Mouse (Mus musculus): ENCODE measurements around the gene Gtpbp3. TPM values are rescaled to one million over a fixed set of nuclear protein-coding genes. Genes with fewer than 3 reads are reported as not detected.

The Gtpbp3 gene
- polyA plus RNA-seq, 1 experiment from 2014 or later: 8.3 TPM

- peaks cover 8% of the 10 kb centered on the region; the same call in 1 of the 2 replicates for H3K36me3 ChIP-seq (ENCODE audit: control insufficient read depth, insufficient read depth, low read length)
- ATAC-seq (ENCODE audit: insufficient number of reproducible peaks, low FRiP score, low TSS enrichment, low read depth) (no peak), DNase-seq (ENCODE audit: low spot score) (no peak)
- H3K9me3 ChIP-seq (ENCODE audit: control insufficient read depth, low read length): no peaks in the 10 kb centered on the region
- H3K9ac ChIP-seq (ENCODE audit: low read length): no peak overlapping the region
- no peak overlapping the region for H3K4me3 ChIP-seq (ENCODE audit: low read depth, low read length)
- peaks cover 4% of the 10 kb centered on the region for H3K4me1 ChIP-seq (ENCODE audit: control insufficient read depth, insufficient read depth, low read length)
- WGBS: 84% methylated on average over 20 of the region's 20 CpGs
- peaks cover 3% of the 10 kb centered on the region; the same call in 1 of the 2 replicates for H3K27me3 ChIP-seq (ENCODE audit: control insufficient read depth, insufficient read depth, low read length)
- H3K4me2 ChIP-seq (ENCODE audit: low read depth, severe bottlenecking): no peak overlapping the region
- H3K27ac ChIP-seq (replicated peaks; ENCODE audit: low read depth, low read length): no peak overlapping the region
Observed at GRCm38 (mm10) chr8:71457659-71458270, 30.1 kb upstream of the Gtpbp3 start.

- DNase-seq (ENCODE audit: low spot score) (no peak), ATAC-seq (ENCODE audit: insufficient number of reproducible peaks, low FRiP score, low TSS enrichment, low read depth) (no peak)
- no peak overlapping the region for H3K4me2 ChIP-seq (ENCODE audit: low read depth, severe bottlenecking)
- no peak overlapping the region for H3K4me3 ChIP-seq (ENCODE audit: low read depth, low read length)
- no peak overlapping the region for H3K9ac ChIP-seq (ENCODE audit: low read length)
- 92% methylated on average over 6 of the region's 6 CpGs for WGBS
- H3K27ac ChIP-seq (replicated peaks; ENCODE audit: low read depth, low read length): no peak overlapping the region
- peaks cover 3% of the 10 kb centered on the region; the same call in 1 of the 2 replicates for H3K27me3 ChIP-seq (ENCODE audit: control insufficient read depth, insufficient read depth, low read length)
- H3K4me1 ChIP-seq (ENCODE audit: control insufficient read depth, insufficient read depth, low read length): peaks cover 14% of the 10 kb centered on the region
- no peaks in the 10 kb centered on the region for H3K9me3 ChIP-seq (ENCODE audit: control insufficient read depth, low read length)
- H3K36me3 ChIP-seq (ENCODE audit: control insufficient read depth, insufficient read depth, low read length): peaks cover 8% of the 10 kb centered on the region; the same call in 1 of the 2 replicates
Observed at GRCm38 (mm10) chr8:71460716-71461115, 27.2 kb upstream of the Gtpbp3 start.

GRCm38 (mm10) chr8:71461152-71461840 lies 26.6 kb upstream of the Gtpbp3 start:
- no peaks in the 10 kb centered on the region for H3K9me3 ChIP-seq (ENCODE audit: control insufficient read depth, low read length)
- H3K36me3 ChIP-seq (ENCODE audit: control insufficient read depth, insufficient read depth, low read length): peaks cover 8% of the 10 kb centered on the region; the same call in 1 of the 2 replicates
- no peak overlapping the region for H3K4me3 ChIP-seq (ENCODE audit: low read depth, low read length)
- H3K27ac ChIP-seq (replicated peaks; ENCODE audit: low read depth, low read length): no peak overlapping the region
- DNase-seq (ENCODE audit: low spot score) (no peak), ATAC-seq (ENCODE audit: insufficient number of reproducible peaks, low FRiP score, low TSS enrichment, low read depth) (no peak)
- peaks cover 14% of the 10 kb centered on the region for H3K4me1 ChIP-seq (ENCODE audit: control insufficient read depth, insufficient read depth, low read length)
- 77% methylated on average over 47 of the region's 47 CpGs for WGBS
- H3K9ac ChIP-seq (ENCODE audit: low read length): no peak overlapping the region
- H3K4me2 ChIP-seq (ENCODE audit: low read depth, severe bottlenecking): no peak overlapping the region
- H3K27me3 ChIP-seq (ENCODE audit: control insufficient read depth, insufficient read depth, low read length): peaks cover 3% of the 10 kb centered on the region; the same call in 1 of the 2 replicates

GRCm38 (mm10) chr8:71462191-71462590 lies 25.7 kb upstream of the Gtpbp3 start:
- DNase-seq (ENCODE audit: low spot score) (no peak), ATAC-seq (ENCODE audit: insufficient number of reproducible peaks, low FRiP score, low TSS enrichment, low read depth) (no peak)
- Histone ChIP-seq H3K4me3 (ENCODE audit: low read depth, low read length) (0 out of 2 replicates have a peak overlapping the region, but pooled peaks have one; percentile 85), H3K27me3 (ENCODE audit: control insufficient read depth, insufficient read depth, low read length) (peaks cover 3% of the 10 kb centered on the region; the same call in 1 of the 2 replicates), H3K9ac (ENCODE audit: low read length) (no peak overlapping the region), H3K4me1 (ENCODE audit: control insufficient read depth, insufficient read depth, low read length) (peaks cover 14% of the 10 kb centered on the region), H3K4me2 (ENCODE audit: low read depth, severe bottlenecking) (peak overlapping the region; percentile 90), H3K27ac (replicated peaks; ENCODE audit: low read depth, low read length) (no peak overlapping the region), H3K36me3 (ENCODE audit: control insufficient read depth, insufficient read depth, low read length) (peaks cover 8% of the 10 kb centered on the region; the same call in 1 of the 2 replicates), H3K9me3 (ENCODE audit: control insufficient read depth, low read length) (no peaks in the 10 kb centered on the region)
- WGBS: 62% methylated on average over 4 of the region's 4 CpGs

GRCm38 (mm10) chr8:71462786-71463185 lies 25.1 kb upstream of the Gtpbp3 start:
- DNase-seq (ENCODE audit: low spot score) (peak; percentile 61), ATAC-seq (ENCODE audit: insufficient number of reproducible peaks, low FRiP score, low TSS enrichment, low read depth) (no peak)
- H3K27me3 ChIP-seq (ENCODE audit: control insufficient read depth, insufficient read depth, low read length): peaks cover 3% of the 10 kb centered on the region; the same call in 1 of the 2 replicates
- no peaks in the 10 kb centered on the region for H3K9me3 ChIP-seq (ENCODE audit: control insufficient read depth, low read length)
- 6% methylated on average over 16 of the region's 16 CpGs for WGBS
- H3K9ac ChIP-seq (ENCODE audit: low read length): peak overlapping the region; percentile 77
- H3K4me1 ChIP-seq (ENCODE audit: control insufficient read depth, insufficient read depth, low read length): peaks cover 14% of the 10 kb centered on the region
- H3K4me3 ChIP-seq (ENCODE audit: low read depth, low read length): peak overlapping the region; percentile 85
- H3K27ac ChIP-seq (replicated peaks; ENCODE audit: low read depth, low read length): no peak overlapping the region
- peak overlapping the region; percentile 90 for H3K4me2 ChIP-seq (ENCODE audit: low read depth, severe bottlenecking)
- H3K36me3 ChIP-seq (ENCODE audit: control insufficient read depth, insufficient read depth, low read length): peaks cover 8% of the 10 kb centered on the region; the same call in 1 of the 2 replicates

GRCm38 (mm10) chr8:71463188-71464033 lies 24.5 kb upstream of the Gtpbp3 start, which contains the start of gene Abhd8:
Gene Abhd8, minus strand, starts transcription at chr8:71463655.
- Histone ChIP-seq H3K36me3 (ENCODE audit: control insufficient read depth, insufficient read depth, low read length) (peaks cover 8% of the 10 kb centered on the region; the same call in 1 of the 2 replicates), H3K4me3 (ENCODE audit: low read depth, low read length) (peak within 1 kb of the TSS; percentile 85), H3K27me3 (ENCODE audit: control insufficient read depth, insufficient read depth, low read length) (peaks cover 3% of the 10 kb centered on the region; the same call in 1 of the 2 replicates), H3K4me1 (ENCODE audit: control insufficient read depth, insufficient read depth, low read length) (peaks cover 14% of the 10 kb centered on the region), H3K4me2 (ENCODE audit: low read depth, severe bottlenecking) (peak within 1 kb of the TSS; percentile 90), H3K9ac (ENCODE audit: low read length) (peak within 1 kb of the TSS; percentile 77), H3K9me3 (ENCODE audit: control insufficient read depth, low read length) (no peaks in the 10 kb centered on the region), H3K27ac (replicated peaks; ENCODE audit: low read depth, low read length) (no peak within 1 kb of the TSS)
- ATAC-seq (ENCODE audit: insufficient number of reproducible peaks, low FRiP score, low TSS enrichment, low read depth) (peak; percentile 81), DNase-seq (ENCODE audit: low spot score) (peak; percentile 98)
- under 1% methylated on average over 54 of the region's 55 CpGs for WGBS

GRCm38 (mm10) chr8:71464513-71465500 lies 23.1 kb upstream of the Gtpbp3 start, which contains the start of gene Mrpl34:
Gene Mrpl34, plus strand, starts transcription at chr8:71464959.
- peaks cover 14% of the 10 kb centered on the region for H3K4me1 ChIP-seq (ENCODE audit: control insufficient read depth, insufficient read depth, low read length)
- H3K27ac ChIP-seq (replicated peaks; ENCODE audit: low read depth, low read length): no peak within 1 kb of the TSS; the same call in 1 of the 2 replicates
- WGBS: under 1% methylated on average over 59 of the region's 59 CpGs
- peak within 1 kb of the TSS; percentile 85 for H3K4me3 ChIP-seq (ENCODE audit: low read depth, low read length)
- ATAC-seq (ENCODE audit: insufficient number of reproducible peaks, low FRiP score, low TSS enrichment, low read depth): peak; percentile 76
- peak within 1 kb of the TSS; percentile 90 for H3K4me2 ChIP-seq (ENCODE audit: low read depth, severe bottlenecking)
- H3K36me3 ChIP-seq (ENCODE audit: control insufficient read depth, insufficient read depth, low read length): peaks cover 6% of the 10 kb centered on the region; the same call in 1 of the 2 replicates
- DNase-seq (ENCODE audit: low spot score): peak; percentile 99
- H3K9ac ChIP-seq (ENCODE audit: low read length): peak within 1 kb of the TSS; percentile 74
- peaks cover 3% of the 10 kb centered on the region; the same call in 1 of the 2 replicates for H3K27me3 ChIP-seq (ENCODE audit: control insufficient read depth, insufficient read depth, low read length)
- H3K9me3 ChIP-seq (ENCODE audit: control insufficient read depth, low read length): no peaks in the 10 kb centered on the region; the same call in 1 of the 2 replicates
